Mouse (Mus musculus) liver, embryonic 13.5 days (tissue): ENCODE measurements around the gene Fgf5. TPM values are rescaled to one million over a fixed set of nuclear protein-coding genes. Genes with fewer than 3 reads are reported as not detected.

ENCODE experiments used
- ATAC-seq: fragments of 200-750 bp; cut with Nextera tagmentation; 2 replicates; pipeline ENCODE4 v1.8.0; 2017; ENCODE audit warnings: low read depth, mild to moderate bottlenecking, moderate number of reproducible peaks, moderate library complexity
- DNase-seq: peaks from one replicate; pipeline ENCODE4 v3.0.0; 2022
- H3K27ac ChIP-seq: fragments of 300-500 bp; sonication (generic); 2 replicates; pipeline ENCODE4 v1.5.1; 2015; ENCODE audit warnings: moderate library complexity, mild to moderate bottlenecking, inconsistent platforms
- H3K27me3 ChIP-seq: fragments of 300-500 bp; sonication (generic); 2 replicates; pipeline ENCODE4 v1.6.1; 2015; ENCODE audit warnings: mild to moderate bottlenecking, inconsistent platforms
- H3K36me3 ChIP-seq: fragments of 300-500 bp; sonication (generic); 2 replicates; pipeline ENCODE4 v1.6.1; 2015; ENCODE audit warnings: mild to moderate bottlenecking, inconsistent platforms
- H3K4me1 ChIP-seq: fragments of 300-500 bp; sonication (generic); replicated peaks from 2 replicates; pipeline ENCODE4 v1.6.1; 2015; ENCODE audit warnings: inconsistent platforms
- H3K4me2 ChIP-seq: fragments of 300-500 bp; sonication (generic); 2 replicates; pipeline ENCODE4 v1.6.1; 2015; ENCODE audit warnings: inconsistent platforms, mild to moderate bottlenecking, moderate library complexity
- H3K4me3 ChIP-seq: fragments of 300-500 bp; sonication (generic); replicated peaks from 2 replicates; pipeline ENCODE4 v1.5.1; 2015; ENCODE audit warnings: mild to moderate bottlenecking, inconsistent platforms
- H3K9ac ChIP-seq: fragments of 300-500 bp; sonication (generic); 2 replicates; pipeline ENCODE4 v1.6.1; 2015; ENCODE audit warnings: mild to moderate bottlenecking, inconsistent platforms
- H3K9me3 ChIP-seq: fragments of 300-500 bp; sonication (generic); replicated peaks from 2 replicates; pipeline ENCODE4 v1.6.1; 2016; ENCODE audit warnings: inconsistent platforms
- WGBS: fragments of 180-500 bp; shearing (Covaris S2); methylation state at CpG from one replicate; pipeline ENCODE4 v1.1.7; 2015; ENCODE audit not compliant: insufficient replicate concordance; 5-methylcytosine and 5-hydroxymethylcytosine counted together
- polyA plus RNA-seq: library from polyadenylated mRNA; unstranded; fragments of >200 nt; fragmentation: Nextera tagmentation; extraction: Ambion mirVana; gene quantifications from 2 replicates; pipeline ENCODE4 v1.2.1, GENCODE M21; 2015

Gene Fgf5
- polyA plus RNA-seq, 1 experiment from 2014 or later = 0.23 TPM

DNA sequence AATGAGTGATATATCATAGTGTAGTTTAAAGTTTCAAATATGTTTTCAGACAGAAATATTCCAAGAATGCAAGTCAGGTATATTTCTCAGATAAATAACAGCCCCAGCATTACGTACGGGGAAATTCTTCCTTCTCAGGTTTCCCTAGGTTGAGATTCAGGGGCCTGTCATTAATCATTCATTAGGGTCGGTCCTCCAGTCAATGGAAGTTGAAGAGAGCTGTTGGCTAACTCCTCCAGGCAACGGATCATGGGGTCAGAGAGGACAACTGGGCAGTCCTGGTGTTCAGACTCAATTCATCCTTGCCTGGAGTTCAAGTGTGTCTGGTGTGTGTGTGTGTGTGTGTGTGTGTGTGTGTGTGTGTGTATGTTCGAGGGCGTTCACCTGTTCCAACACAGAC, 837 bp upstream of the Fgf5 start:
- Histone ChIP-seq H3K4me1 (no peaks in the 10 kb centered on the region), H3K27ac (no peak overlapping the region), H3K36me3 (no peaks in the 10 kb centered on the region), H3K4me2 (no peak overlapping the region), H3K27me3 (peaks cover 55% of the 10 kb centered on the region), H3K9ac (no peak overlapping the region), H3K9me3 (no peaks in the 10 kb centered on the region), H3K4me3 (no peak overlapping the region)
- DNase-seq (no peak), ATAC-seq (no peak)
- 25% methylated on average over 6 of the region's 6 CpGs for WGBS

DNA sequence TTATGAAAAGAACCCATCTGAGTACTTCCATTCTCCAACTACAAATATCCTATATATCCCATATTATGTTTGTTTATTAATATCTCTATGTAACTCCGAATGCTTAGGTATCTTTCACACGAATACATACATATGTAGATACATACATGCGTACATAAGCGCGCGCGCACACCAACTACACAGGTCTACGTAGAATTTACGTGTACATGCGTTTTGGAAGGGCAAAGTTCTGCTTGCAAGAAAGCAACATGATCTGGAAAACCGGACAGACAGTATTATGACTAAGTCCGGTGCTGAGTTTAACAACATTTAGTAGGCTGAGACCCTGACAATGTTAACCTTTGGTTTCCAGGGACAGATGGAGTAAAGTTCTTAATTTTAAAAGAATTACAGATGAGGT, 1.2 kb downstream of the Fgf5 start:
- no peaks in the 10 kb centered on the region for H3K36me3 ChIP-seq
- peaks cover 55% of the 10 kb centered on the region for H3K27me3 ChIP-seq
- ATAC-seq (no peak), DNase-seq (no peak)
- WGBS = 6% methylated on average over 12 of the region's 12 CpGs
- H3K27ac ChIP-seq = no peak overlapping the region
- H3K4me2 ChIP-seq = no peak overlapping the region
- no peaks in the 10 kb centered on the region for H3K9me3 ChIP-seq
- H3K4me1 ChIP-seq = no peaks in the 10 kb centered on the region
- H3K4me3 ChIP-seq = no peak overlapping the region
- H3K9ac ChIP-seq = no peak overlapping the region

DNA sequence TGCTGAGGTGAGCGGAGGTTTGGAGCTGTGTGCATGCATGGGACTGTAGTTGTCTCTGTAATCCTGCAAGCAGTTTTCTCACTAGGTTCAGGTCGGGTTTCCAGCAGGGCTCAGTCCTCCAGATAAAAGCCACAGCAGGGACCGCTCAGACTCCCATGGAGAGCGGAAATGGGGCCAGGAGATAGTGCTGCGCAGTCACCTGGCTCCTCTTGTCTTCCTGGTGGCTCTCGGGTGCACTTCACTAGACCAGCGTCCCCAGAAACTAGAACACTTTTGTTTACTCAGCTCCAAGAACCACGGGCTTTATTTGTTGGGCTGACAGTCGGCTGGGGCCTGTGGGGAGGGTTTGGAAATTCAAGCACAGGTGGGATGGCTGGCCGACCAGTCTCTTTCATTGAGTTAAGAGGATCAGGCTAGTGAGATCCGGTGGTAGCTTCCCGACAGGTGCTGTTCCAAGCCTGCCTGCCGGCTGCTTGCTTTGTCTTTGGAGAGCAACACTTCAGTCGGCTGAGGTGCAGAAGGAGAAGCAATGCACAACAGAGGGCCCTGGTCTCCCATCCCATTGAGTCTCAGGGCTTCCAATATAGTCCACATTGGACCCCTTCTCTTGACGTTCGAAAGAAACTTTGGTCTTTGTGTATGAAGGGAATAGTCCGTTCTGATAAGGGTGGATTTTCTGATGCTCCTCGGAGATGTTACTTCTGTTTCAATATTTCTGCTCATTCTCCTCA, 1.9 kb downstream of the Fgf5 start:
- H3K27ac ChIP-seq = no peak overlapping the region
- WGBS = 5% methylated on average over 18 of the region's 18 CpGs
- H3K36me3 ChIP-seq = no peaks in the 10 kb centered on the region
- no peaks in the 10 kb centered on the region for H3K9me3 ChIP-seq
- H3K4me1 ChIP-seq = no peaks in the 10 kb centered on the region
- no peak overlapping the region for H3K4me3 ChIP-seq
- no peak overlapping the region for H3K9ac ChIP-seq
- ATAC-seq (no peak), DNase-seq (no peak)
- H3K27me3 ChIP-seq = peaks cover 55% of the 10 kb centered on the region
- H3K4me2 ChIP-seq = no peak overlapping the region

DNA sequence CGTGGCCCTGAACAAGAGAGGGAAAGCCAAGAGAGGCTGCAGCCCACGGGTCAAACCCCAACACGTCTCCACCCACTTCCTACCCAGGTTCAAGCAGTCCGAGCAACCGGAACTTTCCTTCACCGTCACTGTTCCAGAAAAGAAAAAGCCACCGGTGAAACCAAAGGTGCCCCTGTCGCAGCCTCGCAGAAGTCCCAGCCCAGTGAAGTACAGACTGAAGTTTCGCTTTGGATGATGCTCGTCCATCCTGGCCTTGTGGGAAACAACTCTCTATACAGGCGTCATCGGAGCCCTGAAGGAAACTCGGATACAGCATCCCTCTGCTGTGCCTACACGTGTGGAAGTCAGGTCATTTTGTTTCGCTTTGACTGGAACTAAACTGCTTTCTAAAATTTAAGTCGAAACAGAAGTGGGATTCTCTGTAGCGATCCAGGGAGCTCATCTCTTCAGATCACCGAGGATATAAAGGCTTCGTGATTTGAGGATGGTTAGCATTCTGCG, 21.4 kb downstream of the Fgf5 start:
- Histone ChIP-seq H3K4me2 (no peak overlapping the region), H3K9me3 (no peaks in the 10 kb centered on the region), H3K27ac (no peak overlapping the region), H3K4me3 (no peak overlapping the region), H3K9ac (no peak overlapping the region), H3K36me3 (no peaks in the 10 kb centered on the region), H3K27me3 (no peaks in the 10 kb centered on the region), H3K4me1 (no peaks in the 10 kb centered on the region)
- WGBS = 70% methylated on average over 21 of the region's 21 CpGs
- DNase-seq (no peak), ATAC-seq (no peak)

DNA sequence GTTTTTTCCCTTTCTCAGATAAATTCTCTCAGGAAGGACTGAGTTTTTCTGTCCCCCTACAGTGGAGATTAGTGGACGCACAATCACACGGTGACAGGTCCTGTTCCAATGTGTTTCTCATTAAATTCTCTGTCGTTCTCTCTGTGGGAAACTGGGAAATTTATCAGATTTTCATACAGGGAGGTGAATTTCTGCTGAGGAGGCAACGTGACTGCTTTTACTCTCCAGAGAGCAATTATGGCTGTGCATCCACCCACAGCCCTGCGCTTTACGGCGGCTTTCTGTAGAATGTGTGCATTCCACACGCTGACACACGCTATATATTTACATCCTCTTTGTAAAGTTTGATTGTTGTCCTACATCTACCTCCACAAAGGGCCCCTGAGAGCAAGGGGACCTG, 28.0 kb downstream of the Fgf5 start:
- no peak for ATAC-seq

DNA sequence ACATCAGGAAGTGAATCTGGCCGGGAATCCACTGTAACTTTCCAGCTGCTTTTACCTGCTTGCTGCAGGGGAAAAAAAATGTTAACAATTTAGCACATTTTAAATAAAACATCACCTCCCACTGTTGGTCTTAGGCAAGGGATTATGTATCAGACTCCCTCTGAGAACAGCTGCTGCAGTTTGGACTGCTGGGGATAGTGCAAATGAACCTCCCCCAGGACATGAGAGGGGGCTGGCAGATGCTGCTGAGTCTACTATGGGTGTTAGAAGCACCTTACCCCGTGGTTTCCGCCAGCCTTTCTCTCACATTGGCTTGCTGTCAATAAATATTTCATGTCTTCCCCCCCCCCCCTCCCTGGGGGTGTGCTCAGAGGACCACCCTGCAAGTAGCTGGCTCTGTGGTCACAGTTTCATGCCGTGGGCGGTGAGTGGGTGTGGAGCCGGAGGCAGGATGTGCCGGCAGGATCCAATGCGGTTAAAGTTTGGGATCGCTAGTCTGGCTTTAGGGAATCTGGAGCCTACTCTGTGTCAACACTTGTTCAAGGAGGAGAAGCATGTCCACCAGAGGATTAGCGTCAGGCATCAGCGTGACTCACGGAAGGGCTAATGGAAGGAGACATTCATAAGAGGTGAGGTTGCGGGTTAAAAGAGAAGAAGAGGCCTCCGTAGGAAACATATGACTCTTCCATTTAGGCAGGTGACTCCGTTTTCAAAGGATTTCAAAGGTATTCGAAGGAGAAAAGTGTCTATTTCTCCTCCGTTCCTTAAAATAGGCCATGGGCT, 29.9 kb downstream of the Fgf5 start:
- no peak overlapping the region for H3K27ac ChIP-seq
- no peaks in the 10 kb centered on the region for H3K9me3 ChIP-seq
- no peaks in the 10 kb centered on the region for H3K27me3 ChIP-seq
- H3K4me1 ChIP-seq = no peaks in the 10 kb centered on the region
- DNase-seq (no peak), ATAC-seq (no peak)
- H3K9ac ChIP-seq = no peak overlapping the region
- no peak overlapping the region for H3K4me3 ChIP-seq
- H3K4me2 ChIP-seq = no peak overlapping the region
- WGBS = 22% methylated on average over 17 of the region's 17 CpGs
- no peaks in the 10 kb centered on the region for H3K36me3 ChIP-seq

More for the DNA sequence above, 28.0 kb downstream of the Fgf5 start:
- H3K9me3 ChIP-seq = no peaks in the 10 kb centered on the region
- H3K36me3 ChIP-seq = no peaks in the 10 kb centered on the region
- H3K4me3 ChIP-seq = no peak overlapping the region
- no peaks in the 10 kb centered on the region for H3K4me1 ChIP-seq
- no peak overlapping the region for H3K9ac ChIP-seq
- no peaks in the 10 kb centered on the region for H3K27me3 ChIP-seq
- no peak for DNase-seq
- 67% methylated on average over 9 of the region's 9 CpGs for WGBS
- H3K27ac ChIP-seq = no peak overlapping the region
- no peak overlapping the region for H3K4me2 ChIP-seq

DNA sequence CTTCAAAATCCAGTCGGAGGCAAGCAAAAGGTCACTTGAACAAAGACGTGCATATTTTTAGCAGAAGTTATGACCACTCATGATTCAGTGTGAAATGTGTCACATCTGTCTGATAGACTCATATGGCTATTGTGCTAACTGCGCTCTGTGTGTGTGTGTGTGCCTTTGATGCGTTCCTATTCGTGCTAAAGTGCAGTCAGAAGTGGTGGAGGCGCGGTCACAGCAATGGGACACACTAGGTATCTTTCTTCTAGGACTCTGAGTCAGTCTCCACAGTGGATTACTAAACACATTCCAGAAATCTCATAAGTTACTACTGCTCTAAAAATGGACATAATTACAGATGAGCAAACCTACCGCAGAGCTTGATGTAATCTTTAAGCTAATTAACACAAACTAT, 36.7 kb downstream of the Fgf5 start:
- no peak for ATAC-seq
- WGBS = 74% methylated on average over 8 of the region's 8 CpGs
- H3K9ac ChIP-seq = no peak overlapping the region
- no peak for DNase-seq
- no peaks in the 10 kb centered on the region for H3K9me3 ChIP-seq
- peaks cover 24% of the 10 kb centered on the region for H3K27me3 ChIP-seq
- no peak overlapping the region for H3K4me2 ChIP-seq
- H3K27ac ChIP-seq = no peak overlapping the region
- no peak overlapping the region for H3K4me3 ChIP-seq
- H3K4me1 ChIP-seq = no peaks in the 10 kb centered on the region
- H3K36me3 ChIP-seq = no peaks in the 10 kb centered on the region

DNA sequence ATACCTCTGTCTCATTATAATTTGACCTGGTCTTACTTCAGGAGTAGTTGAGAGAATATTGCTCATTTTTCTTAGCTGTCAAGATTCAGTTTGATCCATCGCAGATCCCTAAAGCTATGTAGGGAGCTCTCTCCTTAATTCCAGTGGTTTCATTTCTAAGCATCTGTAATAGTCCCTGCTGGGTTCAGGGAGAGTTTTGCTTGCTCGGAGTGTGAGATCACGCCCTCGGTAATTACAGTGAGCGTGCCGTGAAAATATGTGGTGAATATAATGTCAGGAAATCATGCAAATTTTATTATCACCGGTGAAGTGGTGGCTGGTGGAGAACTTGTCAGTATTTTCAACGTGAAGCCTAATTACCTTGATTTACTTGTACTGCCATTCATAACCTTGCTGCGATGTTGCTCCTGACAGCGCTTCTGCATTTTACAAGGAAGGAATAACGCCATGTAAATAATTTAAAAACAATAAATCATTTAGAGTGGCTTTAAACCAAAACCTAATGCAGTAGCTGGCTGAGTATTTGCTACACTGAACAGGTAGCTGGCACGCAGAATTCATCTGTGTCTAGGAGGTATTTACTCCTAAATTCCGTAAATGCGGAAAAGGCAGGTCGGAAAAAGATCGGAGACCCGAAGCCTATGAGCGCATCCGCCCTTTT, 38.5 kb downstream of the Fgf5 start:
- H3K4me3 ChIP-seq = no peak overlapping the region
- no peaks in the 10 kb centered on the region for H3K9me3 ChIP-seq
- no peak overlapping the region for H3K9ac ChIP-seq
- 5% methylated on average over 19 of the region's 19 CpGs for WGBS
- H3K36me3 ChIP-seq = no peaks in the 10 kb centered on the region
- H3K27me3 ChIP-seq = peaks cover 24% of the 10 kb centered on the region
- DNase-seq (no peak), ATAC-seq (no peak)
- no peak overlapping the region for H3K27ac ChIP-seq
- H3K4me1 ChIP-seq = no peaks in the 10 kb centered on the region
- no peak overlapping the region for H3K4me2 ChIP-seq

DNA sequence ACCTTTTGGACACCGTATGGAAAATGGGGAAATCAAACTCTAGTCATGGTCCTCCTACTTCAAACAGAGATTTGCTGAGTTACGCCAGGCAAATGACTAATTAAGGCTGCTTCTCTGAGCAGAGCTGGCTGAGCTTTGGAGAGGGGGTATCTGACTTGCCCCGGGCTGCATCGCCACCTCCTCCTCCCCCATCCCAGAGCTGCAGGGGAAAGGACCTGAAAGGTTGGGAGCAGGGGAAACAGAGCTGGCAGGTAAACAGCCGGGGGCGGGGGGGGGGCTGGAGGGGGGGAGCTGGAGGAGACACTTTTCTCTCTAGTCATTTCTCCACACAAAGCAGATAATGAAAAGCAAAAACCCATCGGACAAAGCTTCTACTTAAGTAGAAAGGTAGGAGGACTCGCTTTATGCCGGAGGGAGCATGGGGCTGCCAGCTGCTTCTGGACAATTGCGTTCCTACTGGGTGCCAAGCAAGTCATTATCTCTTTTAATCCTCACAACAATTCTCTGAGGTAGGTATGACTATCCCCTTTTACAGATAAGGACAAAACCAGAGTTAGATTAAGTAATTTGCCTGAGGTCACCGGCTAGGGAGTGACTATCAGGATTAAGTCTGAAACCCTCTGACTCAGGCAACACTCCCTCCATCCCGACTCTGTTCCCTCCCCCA, 39.2 kb downstream of the Fgf5 start:
- Histone ChIP-seq H3K9ac (no peak overlapping the region), H3K4me1 (no peaks in the 10 kb centered on the region), H3K9me3 (no peaks in the 10 kb centered on the region), H3K4me2 (no peak overlapping the region), H3K4me3 (no peak overlapping the region), H3K27ac (no peak overlapping the region), H3K27me3 (peaks cover 24% of the 10 kb centered on the region), H3K36me3 (no peaks in the 10 kb centered on the region)
- DNase-seq (no peak), ATAC-seq (no peak)
- 7% methylated on average over 12 of the region's 12 CpGs for WGBS

DNA sequence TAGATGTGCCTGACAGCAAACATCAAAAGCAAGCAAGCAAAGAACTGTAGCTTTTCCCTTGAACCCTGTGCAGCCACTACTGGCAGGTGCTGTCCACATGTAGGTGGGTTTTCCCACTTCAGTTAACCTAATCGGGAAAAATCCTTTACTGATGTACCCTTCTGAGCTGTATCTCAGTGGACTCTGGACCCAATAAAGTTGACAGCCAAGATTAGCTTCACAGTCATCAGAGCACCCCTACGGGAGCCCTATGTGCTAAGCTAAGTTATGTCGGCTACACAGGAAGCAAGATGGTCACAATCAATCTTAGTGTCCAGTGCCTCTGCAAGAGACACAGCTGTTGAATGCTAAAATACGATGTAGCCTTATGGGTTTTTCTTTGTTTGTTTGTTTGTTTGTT, 46.1 kb downstream of the Fgf5 start:
- H3K4me2 ChIP-seq = no peak overlapping the region
- no peak overlapping the region for H3K4me3 ChIP-seq
- no peak overlapping the region for H3K27ac ChIP-seq
- 66% methylated on average over 4 of the region's 4 CpGs for WGBS
- no peak overlapping the region for H3K9ac ChIP-seq
- H3K9me3 ChIP-seq = no peaks in the 10 kb centered on the region
- H3K36me3 ChIP-seq = no peaks in the 10 kb centered on the region
- no peak for ATAC-seq
- no peaks in the 10 kb centered on the region for H3K27me3 ChIP-seq
- DNase-seq = no peak
- H3K4me1 ChIP-seq = no peaks in the 10 kb centered on the region

DNA sequence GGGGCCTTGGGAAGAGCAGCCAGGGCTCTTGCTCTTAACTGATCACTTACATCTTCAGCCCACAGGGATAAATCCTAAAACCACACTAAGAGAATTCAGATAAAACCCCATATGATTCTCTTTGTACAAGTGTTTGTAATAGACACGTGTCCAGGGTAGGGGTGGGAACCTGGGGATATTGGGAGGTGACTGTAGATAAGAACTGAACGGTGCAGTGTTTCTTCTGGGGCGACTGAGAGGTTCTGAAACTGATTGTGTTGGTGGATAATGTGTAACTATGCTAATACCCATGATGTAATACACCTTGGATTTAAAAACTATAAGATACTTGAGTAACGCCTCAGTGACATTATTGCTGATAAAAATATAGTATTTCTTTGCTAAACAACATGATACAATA, 51.7 kb downstream of the Fgf5 start:
- no peak overlapping the region for H3K4me2 ChIP-seq
- ATAC-seq = no peak
- DNase-seq = no peak
- H3K27ac ChIP-seq = no peak overlapping the region
- no peak overlapping the region for H3K4me3 ChIP-seq
- H3K9ac ChIP-seq = no peak overlapping the region
- H3K9me3 ChIP-seq = no peaks in the 10 kb centered on the region
- H3K4me1 ChIP-seq = no peaks in the 10 kb centered on the region
- H3K27me3 ChIP-seq = no peaks in the 10 kb centered on the region
- 49% methylated on average over 4 of the region's 4 CpGs for WGBS
- no peaks in the 10 kb centered on the region for H3K36me3 ChIP-seq
